Mouse (Mus musculus) v-Abl transformed pro-B cells (cell line): ENCODE data around the gene Igfbp7.

Experiments
- in situ Hi-C, 2 experiments: fragments of 400-800 bp; cut with MboI; formaldehyde crosslinking; loops; one replicate each; pipeline ENCODE4 v1.15.1; 2025; ENCODE audit not compliant: unreplicated experiment in 2 of 2

Igfbp7 gene

GRCm38 (mm10) chr5:77358347-77358746 lies 49.5 kb downstream of the Igfbp7 start:
- in situ Hi-C loops, result loop anchor here (5.0 to 25.0 kb wide), 2 partner anchors 99 to 429 kb away; no protein-coding TSS in a partner anchor

DNA sequence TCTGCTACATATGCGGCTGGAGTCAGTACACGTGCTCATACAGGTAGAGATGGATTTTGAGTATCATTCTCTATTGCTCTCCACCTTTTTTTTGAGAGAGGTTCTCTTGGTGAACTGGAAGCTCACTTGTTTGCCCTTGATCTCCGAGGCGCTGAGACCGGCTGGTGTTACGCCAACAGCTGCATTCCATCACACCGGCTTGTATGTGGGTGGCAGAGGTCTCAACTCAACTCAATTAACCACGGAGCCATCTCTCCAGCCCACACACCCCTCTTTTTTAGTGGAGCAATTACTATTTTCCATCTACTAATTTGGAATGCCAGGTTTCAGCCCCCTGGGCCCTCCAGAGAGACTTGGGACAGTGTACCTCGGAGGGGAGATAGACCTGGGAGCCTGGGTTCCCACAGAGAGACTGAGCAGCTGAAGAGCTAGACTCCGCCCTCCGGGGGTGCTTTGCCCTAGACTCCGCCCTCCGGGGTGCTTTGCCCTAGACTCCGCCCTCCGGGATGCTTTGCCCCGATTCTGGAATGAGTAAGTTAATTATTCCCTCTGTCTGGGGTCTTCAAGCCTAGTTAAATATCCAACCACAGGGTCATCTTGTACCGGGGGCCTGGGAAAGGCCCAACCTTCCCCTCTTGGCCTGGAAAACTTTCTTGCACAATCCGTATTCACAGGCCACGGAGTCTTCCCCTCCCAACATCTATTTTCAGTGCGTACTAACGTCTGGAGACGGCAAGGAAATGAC lies 50.3 kb downstream of the Igfbp7 start:
- in situ Hi-C loops, result loop anchor here (5.0 to 25.0 kb wide), 2 partner anchors 100 to 430 kb away; no protein-coding TSS in a partner anchor

- in situ Hi-C loops, result loop anchor here (5.0 to 25.0 kb wide), 2 partner anchors 102 to 432 kb away; no protein-coding TSS in a partner anchor
Observed at GRCm38 (mm10) chr5:77355307-77356265, 52.3 kb downstream of the Igfbp7 start.

DNA sequence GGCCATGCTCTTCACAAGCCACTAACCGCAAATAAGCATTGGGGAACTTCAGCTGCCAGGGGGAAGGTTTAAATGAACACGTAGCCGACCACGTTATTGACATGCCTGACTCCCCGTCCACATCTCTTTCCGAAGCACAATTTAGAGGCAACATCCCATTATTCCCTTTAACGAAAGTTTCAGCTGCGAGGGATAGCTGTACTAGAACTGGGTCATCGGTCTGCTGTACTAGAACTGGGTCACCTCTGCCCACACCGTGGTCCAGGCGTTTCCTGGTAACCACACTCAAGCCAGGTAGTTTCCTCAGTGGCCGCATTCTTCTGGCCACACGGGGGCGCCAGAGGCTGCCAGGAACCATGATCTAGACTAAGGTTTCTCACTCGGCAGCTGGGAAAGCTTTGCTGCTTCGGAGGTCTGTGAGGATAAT lies 53.5 kb downstream of the Igfbp7 start:
- in situ Hi-C loops, result loop anchor here in 1 of 2 experiments (5.0 to 25.0 kb wide), 2 partner anchors 108 to 433 kb away; no protein-coding TSS in a partner anchor

DNA sequence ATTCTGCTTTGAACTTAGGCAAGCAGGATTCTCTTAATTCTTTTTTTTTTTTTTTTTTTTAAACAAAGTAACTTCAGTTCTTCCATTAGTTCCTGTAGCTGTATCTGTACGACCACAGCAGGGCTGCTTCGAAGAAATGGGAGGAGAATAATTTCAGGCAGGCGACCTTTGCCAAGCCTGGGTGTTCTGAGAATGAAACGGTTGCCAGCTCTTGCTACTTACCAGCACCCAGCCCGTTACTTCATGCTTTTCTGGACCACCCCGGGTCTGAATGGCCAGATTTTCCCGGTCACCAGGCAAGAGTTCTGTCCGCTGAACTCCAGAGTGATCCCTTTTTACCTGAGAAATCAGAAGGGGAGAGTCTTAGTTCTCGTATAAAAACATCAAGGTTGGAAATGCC lies 56.1 kb downstream of the Igfbp7 start:
- in situ Hi-C loops, result loop anchor here in 1 of 2 experiments (5.0 to 25.0 kb wide), 2 partner anchors 111 to 436 kb away; no protein-coding TSS in a partner anchor

DNA sequence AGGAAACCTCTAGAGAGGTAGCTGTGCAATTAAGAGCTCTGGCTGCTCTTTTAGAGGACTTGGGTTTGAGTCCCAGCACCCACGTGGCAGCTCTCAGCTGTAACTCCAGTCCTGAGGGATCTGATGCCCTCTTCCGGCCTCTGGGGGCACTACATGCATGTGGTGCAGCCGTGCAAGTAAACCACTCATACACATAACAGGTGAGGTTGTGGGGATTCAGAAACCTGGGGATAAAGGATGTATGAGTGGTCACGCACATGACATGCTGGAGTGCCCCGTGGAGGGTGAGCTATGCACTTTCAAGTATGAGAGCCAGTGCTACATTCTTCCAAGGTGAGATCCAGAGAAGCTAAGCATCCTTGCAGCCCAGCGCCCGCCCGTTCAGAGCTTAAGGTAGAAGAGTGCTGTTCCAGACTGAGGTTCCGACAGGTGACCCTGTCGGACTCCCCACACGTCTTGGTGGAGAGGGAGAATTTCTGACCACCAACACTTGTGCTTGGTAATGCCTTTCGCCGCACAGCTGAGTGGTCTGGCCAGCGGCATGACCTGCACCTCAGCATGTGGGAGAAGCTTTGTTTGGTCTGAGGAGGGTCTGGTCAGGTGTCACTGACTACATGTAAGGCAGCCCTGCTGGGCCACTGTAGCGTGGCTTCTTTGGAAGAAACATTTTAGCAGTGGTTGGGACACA lies 57.7 kb downstream of the Igfbp7 start:
- in situ Hi-C loops, result loop anchor here in 1 of 2 experiments (5.0 to 25.0 kb wide), 2 partner anchors 112 to 437 kb away; no protein-coding TSS in a partner anchor

DNA sequence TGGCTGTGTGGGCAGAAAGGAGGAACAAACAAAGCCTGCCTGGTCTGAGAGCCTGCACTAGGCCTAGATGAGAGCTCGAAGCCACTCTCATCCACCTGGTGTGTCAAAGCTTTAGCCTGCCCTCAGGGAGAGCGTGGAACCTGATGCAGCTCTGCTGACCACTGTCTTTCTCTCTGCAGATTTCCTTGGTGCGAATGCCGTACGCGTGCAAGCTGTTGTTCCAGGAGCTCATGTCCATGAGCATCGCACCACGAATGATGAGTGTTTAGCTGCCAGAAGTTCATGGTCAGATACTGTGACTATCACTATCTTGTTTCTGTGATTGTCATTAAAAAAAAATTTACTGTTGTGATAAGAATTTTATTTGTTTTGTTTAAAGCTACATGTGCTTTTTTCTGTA lies 58.9 kb downstream of the Igfbp7 start:
- in situ Hi-C loops, result no loop called here

- in situ Hi-C loops, result no loop called here
Observed at GRCm38 (mm10) chr5:77340033-77340432, 67.8 kb downstream of the Igfbp7 start.

GRCm38 (mm10) chr5:77330154-77330553 lies 77.7 kb downstream of the Igfbp7 start:
- in situ Hi-C loops, result no loop called here

DNA sequence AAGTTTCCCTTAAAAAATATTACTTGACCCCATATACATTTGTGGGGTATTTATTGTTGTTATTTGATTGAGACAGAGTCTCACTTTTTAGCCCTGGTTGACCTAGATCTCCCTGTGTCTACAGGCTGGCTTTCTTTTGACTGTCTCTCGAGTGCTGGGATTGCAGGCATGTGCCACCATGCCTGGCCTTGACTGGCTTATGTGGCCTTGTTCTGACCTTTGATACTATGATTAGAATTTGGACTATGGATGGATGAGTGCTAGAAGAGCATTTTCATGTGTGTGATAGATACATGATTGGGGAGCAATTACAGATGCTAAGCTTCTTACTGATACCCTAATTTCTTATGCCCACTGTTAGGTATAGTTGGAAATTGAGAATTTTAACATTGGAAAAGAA lies 82.9 kb downstream of the Igfbp7 start:
- in situ Hi-C loops, result no loop called here

DNA sequence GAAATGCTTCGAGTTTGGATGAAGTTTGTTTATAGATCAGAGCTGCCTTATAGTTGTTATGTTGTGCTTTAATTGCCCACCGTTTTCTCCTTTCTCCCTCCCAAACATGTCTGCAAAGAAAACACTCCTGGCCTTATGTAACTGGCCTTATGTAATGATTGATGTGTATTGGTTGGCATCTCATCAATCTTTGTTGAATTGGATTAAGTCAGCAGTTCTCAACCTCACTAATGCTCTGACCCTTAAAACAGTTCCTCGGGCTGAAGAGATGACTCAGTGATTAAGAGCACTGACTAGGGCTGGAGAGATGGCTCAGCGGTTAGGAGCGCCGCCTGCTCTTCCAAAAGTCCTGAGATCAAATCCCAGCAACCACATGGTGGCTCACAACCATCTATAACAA lies 92.9 kb downstream of the Igfbp7 start:
- in situ Hi-C loops, result no loop called here

DNA sequence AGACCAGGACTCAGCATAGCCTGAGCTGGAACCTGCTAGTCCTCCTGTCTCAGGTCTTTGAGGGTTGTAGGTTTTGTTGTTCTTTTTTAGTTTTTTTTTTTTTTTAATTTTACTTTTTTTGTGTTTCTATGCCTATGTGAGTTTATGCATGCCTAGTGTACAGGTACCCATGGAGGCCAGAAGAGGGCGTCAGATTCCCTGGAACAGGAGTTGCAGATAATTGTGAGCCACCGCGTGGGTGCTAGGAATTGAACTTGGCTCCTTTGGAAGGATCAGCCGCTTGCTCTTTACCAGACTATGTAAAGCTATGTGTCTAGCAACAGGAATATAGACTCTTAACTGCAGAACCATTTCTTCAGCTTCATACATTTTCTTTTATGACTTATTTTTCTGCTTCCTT lies 93.6 kb downstream of the Igfbp7 start:
- in situ Hi-C loops, result no loop called here

DNA sequence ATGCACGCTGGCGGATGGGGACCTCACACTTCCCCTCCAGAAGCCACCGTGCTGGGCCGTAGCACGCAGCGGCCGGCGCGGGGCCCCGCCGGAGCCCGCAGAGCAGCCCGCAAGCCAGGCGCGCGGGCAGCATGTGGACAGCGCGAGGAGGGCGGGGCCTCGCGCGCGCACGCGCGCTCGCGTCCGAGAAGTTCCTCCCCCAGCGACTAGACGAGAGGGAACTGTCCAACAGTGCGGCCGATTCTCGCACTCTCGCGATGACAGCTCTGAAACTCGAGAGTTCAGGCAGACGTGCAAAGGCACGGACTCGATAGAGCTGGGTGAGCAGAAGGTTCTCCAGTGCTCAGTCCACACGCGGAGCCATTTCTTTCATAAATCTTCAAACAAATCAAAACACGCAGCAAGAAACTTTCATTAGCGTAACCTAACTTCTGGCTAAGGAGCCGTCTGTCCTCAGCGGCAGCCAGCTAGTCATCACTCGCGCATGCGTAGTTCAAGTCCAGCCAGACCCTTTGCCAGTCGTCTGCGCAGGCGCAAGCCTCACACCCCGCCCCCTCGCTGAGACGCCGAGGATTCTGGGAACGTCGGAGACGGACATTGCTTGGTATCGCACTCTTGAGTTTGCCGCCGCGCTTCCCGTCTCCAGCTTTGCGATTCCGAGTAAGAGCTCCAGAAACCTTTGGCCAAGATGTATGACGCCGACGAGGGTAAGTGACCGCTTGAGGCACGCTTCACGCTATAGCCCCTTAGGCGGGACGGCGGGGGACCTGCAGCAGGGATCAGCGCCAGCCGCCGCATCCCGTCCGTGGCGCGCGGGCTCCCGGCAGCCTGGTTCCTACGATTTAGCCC lies 97.7 kb downstream of the Igfbp7 start, which contains the start of the genes Noa1 and Polr2b:
Gene Noa1, minus strand, starts transcription at position 161 of the 849 bp plus-strand sequence.
Gene Polr2b, plus strand, starts transcription at position 224 of the 849 bp plus-strand sequence.
- in situ Hi-C loops, result loop anchor here in 1 of 2 experiments (5.0 kb wide), 1 partner anchor 38 kb away; no protein-coding TSS in a partner anchor

GRCm38 (mm10) chr5:77309051-77309906 lies 98.6 kb downstream of the Igfbp7 start:
- in situ Hi-C loops, result loop anchor here in 1 of 2 experiments (5.0 kb wide), 1 partner anchor 37 kb away; no protein-coding TSS in a partner anchor

DNA sequence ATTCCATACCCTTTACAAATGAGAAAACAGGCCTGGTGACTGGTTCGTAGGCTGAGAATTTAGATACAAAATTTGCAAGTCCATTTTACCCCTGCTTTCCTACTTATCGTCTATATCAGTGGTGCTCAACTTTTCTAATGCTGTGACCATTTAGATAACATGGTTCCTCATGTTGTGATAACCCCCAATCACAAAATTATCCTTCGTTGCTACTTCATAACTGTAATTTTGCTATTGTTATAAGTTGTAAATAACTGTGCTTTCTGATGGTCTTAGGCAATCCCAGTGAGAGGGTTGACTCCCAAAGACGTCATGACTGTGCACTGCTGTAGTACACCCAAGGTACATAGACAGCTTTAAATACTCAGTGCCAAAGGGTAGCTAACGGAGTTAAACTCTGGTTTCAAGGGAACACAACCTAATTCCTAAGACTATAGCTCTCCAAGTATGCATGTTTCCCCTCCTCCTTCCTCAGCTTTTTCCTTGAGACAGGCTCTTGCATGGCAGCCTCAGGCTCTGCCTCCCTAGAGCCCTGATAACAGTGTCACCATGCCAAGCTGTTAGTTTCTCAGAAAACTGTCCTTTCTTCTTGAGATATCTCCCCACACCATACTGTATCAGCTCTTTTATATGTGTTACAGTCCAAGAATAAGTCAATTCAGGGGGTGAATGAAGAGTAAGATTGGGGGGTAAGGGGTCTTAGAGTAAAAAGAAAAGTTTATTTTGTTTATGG lies 99.9 kb downstream of the Igfbp7 start:
- in situ Hi-C loops, result loop anchor here in 1 of 2 experiments (5.0 kb wide), 1 partner anchor 36 kb away; no protein-coding TSS in a partner anchor

DNA sequence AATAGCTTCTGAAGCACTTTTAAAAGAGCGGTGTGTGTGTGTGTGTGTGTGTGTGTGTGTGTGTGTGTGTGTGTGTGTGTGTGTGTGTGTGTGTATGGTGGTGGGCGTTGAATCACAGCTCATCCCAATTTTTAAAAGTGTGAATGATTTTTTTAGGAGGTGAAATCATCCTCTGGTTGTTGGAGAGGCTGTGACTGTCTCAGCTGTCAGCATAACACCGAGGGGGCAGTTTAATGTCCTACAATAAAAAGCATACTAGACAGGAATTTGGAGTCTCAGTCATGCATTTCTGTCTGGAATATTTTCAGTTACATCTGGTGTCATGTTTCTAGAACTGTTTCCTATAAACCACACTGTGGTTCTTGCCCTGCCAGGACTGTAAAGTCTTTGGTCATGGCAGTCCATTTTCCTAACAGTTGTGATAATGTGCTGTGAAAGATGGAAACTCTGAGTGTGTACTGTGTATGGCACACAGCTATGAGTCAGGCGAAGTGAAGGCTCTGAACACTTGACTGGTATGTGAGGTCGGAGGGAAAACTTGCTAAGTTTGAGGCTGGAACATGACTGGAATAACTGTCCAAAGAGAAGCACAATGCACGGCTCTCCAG lies 106.4 kb downstream of the Igfbp7 start:
- in situ Hi-C loops, result no loop called here

- in situ Hi-C loops, result no loop called here
Observed at GRCm38 (mm10) chr5:77299486-77299885, 108.4 kb downstream of the Igfbp7 start.
